Mouse (Mus musculus) hindlimb bud, embryonic 11.5 days (tissue): ENCODE data around the gene Dmtf1.

Source experiments
- DNase-seq: peaks from one replicate; pipeline ENCODE4 v3.0.0-alpha.2; 2012; ENCODE audit warnings: low read depth, low spot score; ENCODE audit errors: extremely low spot score

Gene Dmtf1

DNA sequence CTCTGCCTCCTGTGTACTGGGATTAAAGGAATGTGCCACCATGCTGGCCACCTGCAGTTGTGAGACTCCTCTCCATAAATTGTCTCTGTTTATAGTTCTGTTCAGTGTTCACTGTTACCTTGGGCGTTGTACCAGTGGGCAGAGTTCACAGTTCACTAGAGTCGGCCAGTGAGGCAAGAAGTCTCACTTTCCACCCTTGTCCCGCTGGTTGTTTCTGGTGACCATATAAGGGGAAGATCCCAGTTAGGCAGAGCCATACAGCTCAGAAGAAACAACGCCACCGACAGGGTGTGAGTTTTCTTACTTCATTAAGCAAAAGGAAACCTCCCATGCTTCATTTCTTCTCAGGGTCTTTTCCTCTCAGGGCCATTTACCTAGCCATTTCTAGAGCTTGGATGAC lies 53.1 kb downstream of the Dmtf1 start:
- DNase-seq = no peak

DNA sequence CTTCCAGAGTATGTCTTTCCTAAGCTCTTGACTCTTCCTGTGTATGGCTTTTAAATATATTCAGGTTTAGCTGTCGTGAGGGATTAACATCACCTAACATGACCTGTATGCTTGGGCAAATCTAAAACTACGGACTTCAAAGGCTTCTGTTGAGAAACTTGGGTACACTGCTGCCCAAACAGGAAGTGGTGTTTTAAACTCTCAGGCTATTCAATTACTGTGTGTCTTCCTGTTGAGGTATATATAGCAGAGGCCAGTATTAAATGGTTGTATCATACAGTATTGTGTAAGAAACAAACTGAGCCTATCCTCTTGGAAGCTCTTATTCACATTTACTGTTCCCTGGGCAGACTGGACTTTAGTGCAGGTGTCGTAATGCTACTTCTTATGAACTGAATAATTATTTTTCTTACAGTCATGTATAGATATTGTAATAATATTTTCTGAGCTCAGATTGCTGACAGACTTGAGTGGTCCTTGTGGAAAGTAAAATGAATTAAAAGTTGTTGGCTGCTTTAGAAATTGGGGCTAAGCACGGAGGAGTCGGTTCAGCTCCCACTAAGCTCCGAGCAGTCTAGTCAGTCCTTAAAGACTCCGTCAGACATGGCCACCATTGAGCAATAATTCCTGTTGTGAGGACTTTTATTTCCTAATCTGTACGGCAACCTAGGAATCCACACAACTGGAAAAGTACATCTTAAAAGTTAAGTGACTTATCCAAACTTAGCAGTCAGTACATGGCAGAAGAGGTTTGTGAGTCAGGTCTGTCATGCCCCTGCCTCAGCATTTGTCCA lies 54.1 kb downstream of the Dmtf1 start:
- no peak for DNase-seq

DNA sequence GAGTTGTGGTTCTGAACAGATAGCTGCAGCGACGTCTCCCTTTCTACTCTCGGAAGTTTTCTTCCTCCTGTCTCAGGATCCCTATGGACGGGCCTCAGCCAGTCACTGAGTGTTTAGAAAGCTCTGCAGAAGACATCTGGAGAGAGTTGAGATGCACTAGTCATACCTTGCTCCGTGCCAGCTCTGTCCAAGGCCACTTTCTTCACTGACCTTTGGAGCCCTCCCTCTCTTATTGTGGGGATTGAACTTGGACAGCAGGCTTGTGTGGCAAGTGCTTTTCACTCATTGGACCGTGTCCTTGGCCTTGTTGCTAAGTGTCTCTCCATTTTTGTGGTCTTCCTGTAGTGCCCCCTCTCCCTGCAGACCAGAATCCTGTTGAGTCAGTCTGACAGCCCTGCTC lies 54.8 kb downstream of the Dmtf1 start:
- DNase-seq = no peak

DNA sequence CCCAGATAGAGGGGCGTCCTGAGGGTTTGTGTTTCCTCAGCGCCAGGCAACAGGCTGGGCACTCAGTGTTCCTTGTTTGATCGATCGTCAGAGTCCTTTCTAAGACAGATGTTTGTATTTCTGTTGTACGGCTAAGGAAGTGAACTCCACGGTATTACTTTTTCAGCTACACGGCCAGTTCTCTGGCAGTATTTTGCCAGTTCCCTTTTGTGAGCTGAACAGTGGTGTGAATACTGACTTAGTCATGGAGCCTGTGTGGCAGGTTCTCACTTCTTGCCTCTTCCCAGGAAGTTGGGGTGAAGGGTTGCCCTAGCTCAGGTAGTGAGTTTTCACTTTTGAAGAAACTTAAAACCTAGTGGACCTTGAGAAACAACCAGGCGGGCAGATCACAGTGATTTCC lies 57.6 kb downstream of the Dmtf1 start:
- no peak for DNase-seq

DNA sequence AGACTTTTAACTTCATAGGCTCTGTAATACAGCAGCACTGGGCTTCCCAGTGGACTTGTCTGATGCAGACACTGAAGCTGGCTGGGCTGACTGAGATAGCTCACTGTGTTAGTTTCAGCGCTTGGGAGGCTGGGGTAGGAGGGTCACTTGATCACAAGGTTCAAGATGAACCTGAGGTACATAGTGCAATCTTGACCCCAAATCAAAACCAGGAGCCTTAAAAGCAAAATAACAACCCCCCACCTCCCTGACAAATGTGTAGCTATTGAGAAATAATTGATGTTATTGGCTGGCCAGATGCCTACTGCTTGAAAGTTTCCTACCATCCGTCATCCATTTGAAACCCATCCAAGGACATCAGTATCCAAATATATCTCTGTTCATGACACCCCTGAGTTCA lies 58.9 kb downstream of the Dmtf1 start:
- no peak for DNase-seq

DNA sequence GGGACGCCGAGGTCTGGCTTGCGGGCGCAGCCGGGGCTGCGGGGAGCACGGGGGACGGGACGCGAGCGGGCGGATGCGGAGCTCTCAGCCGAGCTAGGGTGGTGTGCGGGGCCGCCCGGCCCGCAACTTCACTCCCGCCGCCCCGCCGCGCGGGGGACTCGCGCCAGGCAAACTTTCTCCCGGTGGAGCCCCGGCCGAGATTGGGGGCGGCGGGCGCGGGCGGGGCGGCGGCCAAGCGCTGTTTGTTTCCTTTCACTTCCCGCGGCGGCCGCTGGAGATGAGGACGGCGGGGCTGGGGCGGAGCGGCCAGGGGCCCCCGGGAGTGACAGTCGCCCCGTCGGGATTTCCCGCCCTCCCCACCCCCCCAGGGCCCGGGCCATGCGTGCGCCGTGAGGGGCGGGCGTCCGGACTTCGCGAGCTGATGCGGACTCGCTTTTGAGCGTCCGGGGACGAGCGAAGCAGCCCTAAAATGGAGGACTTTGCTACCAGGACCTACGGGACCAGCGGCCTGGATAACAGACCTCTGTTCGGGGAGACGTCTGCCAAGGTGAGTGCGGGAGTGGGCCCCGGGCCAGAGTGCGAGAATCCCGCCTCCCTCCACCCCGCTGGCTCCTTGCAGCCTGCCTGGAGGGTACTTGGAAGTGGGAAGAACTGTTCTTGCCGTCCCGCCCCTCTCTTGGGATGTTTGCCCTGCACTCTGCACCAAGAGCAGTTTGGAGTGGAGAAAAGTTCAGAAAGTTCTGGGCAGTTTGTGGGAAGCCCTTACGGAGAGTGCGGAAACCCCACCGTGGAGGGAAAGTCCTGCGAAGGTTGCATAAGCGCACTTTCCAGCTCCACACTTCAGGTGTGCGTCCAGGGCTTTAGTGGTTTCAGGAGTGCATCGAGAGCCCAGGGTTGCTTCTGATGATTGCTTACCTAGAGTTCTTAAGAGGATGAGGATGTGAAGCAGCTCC lies 60.5 kb downstream of the Dmtf1 start:
- no peak for DNase-seq

DNA sequence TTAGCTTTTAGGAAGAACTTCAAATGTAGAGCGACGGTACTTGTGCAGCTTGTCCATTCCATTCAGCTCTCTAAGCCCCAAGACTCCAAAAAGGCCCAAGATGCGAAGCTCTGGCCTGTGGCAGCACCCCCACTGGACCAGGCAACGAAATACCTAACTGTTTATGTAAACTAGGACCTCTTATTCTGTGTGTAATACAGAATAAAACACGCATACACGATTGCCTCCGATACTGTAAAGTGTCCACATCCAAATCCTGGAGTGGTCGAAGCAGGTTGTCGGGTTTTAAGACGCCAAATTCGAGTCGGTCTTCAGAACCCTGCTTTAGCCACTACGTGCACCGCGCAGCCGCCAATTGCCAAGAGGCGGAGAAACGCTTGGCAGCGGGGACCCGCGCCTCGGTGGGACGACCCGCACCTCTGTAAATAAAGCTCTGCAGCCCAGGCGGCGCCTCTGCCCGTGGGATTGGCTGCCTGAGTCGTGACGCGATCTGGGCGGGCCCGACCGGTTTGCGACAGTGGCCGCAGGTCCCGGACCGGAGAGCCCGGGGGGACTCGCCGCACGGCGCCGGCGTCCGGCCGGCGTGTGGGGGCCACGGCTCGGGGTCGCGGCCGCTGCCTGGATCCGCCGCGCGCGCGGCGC lies 61.2 kb downstream of the Dmtf1 start, which contains the start of gene Tmem243:
Gene Tmem243 (plus strand): TSS at position 462 of the 642 bp plus-strand sequence.
- DNase-seq = peak; percentile 33

DNA sequence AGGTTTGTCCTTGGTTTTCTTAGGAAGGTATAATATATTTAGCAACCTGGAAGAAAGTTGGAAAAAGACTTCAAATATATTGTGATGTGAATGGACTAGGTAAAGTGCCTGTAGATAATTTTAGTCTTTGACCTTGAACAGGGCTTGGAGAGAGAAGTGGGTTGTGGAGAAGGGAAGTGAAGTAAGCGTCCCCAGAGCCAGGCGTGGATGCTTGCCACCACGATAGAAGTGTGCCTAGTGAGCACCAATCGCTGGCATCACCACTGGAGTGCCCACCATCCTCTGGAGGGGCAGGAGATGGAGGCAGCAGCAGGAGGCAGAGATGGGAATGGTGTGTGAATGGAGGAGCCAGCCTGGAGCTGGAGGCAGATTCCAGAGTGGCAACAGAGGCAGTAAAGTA lies 68.1 kb downstream of the Dmtf1 start:
- no peak for DNase-seq

DNA sequence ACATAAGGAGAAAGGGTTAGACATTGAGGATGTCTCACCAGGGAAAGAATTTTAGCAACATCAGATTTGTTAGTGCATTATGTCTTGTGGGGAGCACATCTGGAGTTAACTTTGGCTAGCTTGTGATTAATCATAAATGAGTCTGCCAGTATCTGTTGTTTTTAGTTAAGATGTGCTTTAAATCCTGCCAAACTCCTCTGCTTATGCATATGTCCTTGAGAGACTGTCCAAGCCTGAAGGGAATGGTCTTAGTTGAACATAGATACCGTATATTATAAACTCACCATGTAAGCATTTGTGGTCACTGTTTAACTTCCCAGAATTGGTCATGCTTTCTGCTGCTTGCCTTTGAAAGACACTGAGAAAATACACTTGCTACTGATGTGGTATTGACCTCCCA lies 68.9 kb downstream of the Dmtf1 start:
- no peak for DNase-seq

DNA sequence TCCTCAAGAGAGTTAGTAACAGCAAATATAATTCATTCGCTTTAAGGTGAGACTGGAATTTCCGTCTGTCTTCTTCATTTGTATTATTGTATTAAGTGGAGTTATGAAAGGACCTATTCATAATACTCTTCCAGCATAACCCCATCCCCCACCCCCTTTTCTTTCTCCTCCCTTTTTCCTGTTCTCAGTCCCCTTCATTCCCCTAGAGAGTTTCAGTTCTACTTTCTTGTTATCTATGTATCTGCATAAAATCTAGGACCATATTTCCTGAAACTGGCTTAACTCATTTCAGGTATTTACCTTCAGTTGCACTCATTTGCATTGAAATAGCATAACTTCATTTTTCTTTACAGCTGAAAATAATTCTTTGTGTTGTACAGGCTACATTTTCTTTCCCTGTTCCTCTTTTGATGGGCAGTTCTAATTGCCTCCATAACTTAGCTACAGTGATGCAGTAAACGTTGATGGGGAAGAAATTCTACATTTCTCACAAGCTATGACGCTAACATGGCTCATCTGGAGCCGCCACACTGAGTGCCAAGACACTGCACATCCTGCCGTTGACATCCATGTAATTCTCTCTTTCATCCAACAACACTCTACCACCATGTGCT lies 71.0 kb downstream of the Dmtf1 start:
- DNase-seq = no peak

DNA sequence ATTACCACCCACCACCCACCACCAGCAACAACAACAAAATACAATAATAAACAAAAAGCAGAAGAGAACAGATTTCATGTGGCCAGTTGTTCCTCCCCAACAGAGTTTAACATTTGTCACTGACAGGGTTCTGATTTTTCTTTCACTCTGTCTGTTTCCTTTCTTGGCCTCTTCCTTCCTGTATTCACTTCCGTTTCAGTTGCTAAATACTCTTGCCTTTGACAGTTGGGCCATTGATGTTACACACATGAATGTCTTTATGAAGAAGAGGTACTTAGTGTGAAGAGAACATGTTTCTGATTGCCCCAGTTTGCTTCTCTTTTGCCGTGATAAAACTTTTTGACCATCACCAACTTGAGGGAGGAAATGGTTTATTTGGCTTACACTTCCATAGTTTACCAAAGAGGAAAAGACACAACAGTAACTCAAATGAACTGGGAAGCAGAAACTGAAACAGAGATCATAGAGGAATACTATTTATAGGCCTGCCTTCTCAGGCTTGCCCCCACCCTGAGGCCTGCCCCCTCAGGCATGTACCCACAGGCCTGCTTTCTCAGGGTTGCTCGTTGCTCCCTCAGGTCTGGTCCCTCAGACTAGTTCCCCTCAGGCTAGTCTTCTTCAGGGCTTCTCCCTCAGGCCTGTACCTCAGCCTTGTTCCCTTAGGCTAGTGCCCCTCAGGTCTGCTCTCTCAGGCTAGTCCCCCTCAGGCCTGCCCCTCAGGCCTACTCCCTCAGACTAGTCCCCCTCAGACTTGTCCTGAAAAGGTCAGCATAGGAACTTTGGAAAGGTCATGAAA lies 74.5 kb downstream of the Dmtf1 start:
- no peak for DNase-seq

DNA sequence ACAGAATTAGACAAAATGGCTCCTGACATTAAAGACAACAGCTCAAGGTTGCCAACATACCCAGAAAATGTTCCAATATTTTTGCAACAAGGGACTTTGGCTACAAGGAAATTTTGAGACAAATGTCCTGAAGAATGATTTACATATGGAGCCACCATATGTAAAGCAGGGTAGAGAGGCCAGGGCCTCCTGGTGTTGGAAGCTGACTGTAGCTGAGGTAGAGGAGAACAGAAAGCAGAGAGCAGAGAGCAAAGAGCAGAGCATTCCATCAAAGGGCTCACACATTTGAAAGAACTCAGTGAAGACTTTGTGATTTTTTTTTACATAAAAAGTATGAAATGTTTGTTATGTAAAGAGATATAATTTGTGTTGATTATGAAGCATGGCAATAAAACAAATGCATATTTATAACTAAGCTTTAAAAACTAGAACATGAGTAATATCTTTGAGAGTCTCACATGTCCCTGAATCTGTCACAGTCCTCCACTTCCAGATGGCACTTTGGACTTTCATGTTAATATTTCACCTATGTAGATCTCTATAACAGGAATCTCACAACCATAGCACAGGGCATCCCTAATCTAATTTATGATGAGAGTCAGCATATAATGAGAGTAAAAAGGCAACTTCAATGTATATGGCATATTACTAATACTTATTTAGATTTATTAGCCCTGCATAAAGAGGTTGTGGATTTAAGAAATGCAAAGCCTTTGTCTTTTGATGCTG lies 81.6 kb downstream of the Dmtf1 start:
- no peak for DNase-seq

DNA sequence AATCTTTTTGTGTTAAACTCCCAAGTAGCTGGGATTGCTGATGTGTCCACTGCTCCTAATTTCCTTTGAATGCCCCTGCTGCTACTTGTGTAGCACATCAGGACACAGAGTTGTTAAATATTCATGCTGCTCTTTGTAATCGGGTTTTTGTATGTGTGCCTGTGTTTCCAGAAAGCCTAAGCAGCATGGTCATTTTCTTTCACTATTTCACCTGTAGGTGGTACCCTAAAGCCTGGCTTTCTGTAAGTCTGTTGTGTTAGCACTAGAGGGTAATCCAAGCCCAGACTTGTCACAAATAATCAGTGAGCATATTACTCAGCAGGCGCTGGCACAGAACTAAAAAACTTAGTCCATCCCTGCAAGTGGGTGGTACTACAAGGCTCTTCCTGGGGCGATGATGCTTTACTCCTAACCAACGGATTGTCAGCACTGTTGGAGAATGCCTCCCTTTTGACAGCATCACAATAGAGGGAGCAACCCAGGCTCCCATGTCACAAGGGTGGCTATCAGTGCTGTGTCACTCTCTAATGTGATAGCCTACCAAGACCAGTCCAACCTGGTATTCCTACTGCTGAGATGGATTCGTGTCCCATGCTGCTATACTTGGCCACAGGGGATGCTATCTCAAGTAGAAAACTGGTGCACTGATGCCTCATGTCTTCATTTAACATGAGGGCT lies 88.3 kb downstream of the Dmtf1 start:
- no peak for DNase-seq

DNA sequence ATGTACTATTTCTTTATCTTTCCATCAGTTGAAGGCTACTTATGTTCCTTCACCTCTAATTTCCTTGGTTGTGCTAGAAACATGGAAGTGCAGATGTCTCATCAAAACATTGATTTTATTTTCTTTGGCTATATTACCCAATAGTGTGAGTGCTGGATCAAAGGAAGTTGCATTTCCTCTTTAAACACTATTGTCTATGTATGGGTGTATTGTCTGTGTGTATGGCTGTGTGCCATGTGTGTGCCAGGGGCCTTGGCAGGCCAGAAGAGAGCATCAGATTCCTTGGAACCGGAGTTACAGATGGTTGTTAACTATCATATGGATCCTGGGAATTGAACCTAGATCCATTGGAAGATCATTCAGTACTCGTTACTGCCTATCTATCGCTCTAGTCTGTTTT lies 90.2 kb downstream of the Dmtf1 start:
- no peak for DNase-seq

DNA sequence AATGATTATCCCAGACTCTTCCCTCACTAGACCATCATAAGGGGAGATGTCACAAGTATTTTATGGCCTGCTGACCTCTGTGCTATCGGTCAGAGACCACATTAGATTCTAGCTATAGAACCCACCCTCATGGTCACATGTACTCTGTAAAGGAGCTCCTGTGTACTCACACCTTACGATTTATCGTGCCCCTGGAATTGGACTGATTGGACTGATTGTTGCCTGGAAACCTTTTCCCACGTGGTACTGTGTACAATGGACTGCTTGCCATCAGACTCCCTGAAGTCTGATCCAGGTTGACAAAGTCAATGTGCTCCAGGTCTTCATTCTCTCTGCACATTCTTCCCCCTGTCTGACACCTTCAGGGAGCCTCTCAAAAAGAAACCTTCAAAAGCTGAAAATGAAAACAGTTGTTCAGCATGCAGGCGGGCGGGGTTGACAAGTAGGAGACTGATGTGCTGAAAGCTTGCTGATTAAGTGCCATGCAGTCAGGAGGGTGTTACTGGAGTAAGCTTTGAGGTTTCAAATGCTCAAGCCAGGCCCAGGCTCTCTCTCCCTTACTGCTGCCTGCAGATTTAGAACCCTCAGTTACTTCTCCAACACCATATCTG lies 91.9 kb downstream of the Dmtf1 start:
- DNase-seq = no peak

DNA sequence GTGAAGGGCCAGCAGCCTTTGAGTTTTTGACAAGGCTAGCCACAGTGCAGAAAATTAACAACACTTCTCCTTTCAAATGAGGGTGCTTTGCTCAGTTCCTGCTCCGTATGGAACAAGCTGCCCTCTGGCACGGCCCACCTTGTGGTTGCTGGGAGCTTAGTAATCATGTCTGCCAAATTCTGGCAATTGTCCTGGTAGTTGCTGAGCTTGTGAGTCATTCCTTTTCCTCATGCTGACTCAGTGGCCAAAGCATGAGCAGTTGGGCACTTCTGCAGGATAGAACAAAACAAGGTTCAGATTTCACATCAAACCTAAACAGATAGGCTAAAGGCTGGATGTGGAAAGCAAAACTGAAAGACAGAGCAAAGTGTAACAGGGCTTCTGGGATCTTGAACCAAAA lies 92.7 kb downstream of the Dmtf1 start:
- DNase-seq = no peak
